Mouse (Mus musculus) adrenal gland, adult (tissue): ENCODE results near the gene 4933402E13Rik.

Experiments
- DNase-seq, 2 experiments: peaks; one replicate each; pipeline ENCODE4 v3.0.0; 2022 to 2023; ENCODE audit warnings: low spot score in 1 of 2; ENCODE audit not compliant: inconsistent age in 2 of 2

Gene 4933402E13Rik

DNA sequence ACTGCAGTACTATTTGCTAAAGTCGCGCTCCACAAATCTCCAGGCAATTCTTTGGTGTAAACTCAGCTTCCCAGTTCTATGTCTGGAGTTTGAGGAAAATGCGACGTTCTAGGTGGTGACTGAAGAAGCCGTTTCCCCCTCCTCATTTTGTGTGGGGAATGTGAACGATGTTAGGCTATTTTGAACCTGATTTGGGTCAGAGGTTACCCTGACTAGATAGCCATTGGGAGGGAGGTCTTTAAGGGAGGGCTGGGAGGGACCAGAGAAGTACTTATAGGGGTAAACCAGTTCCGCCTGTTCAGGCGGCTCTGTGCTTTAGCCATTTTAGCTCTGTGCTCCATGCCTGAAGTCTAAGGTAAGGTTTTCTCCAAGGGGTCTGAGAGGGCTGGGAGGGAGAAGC is at the start of gene 4933402E13Rik:
TSS of gene 4933402E13Rik (plus strand) at position 301 of the 400 bp plus-strand sequence.
- no peak for DNase-seq
